ENCODE assay signal across 13 mouse cellular contexts in the genomic region with DNA sequence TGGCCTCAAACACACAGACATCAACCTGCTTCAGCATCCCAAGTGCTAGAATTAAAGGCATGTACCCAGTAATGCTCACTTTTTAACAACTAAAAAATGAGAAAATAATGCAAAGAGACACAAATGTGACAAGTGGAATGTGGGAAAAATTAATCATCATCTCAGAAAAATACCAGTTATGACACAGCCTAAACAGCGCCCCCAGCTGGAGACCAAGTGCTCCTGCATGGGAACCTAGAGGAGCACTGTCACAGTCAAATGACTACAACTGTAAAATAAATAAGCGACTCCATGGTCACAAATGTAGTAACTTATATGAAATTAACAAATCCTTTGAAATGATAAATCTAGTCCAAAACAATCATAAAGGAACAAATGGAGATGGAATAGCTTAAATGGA. TPM values are rescaled to one million over a fixed set of nuclear protein-coding genes. Genes with fewer than 3 reads are reported as not detected.
DNase-seq lines count a peak whose midpoint lies in the region; ATAC-seq and TF ChIP-seq lines count a peak whose summit lies in the region.
"Had no signal": no experiment of that assay in that cellular context is flagged by ENCODE, and none has a peak within 500 bp of the region (broad histone marks: within the 10 kb centered on the region; RNA-seq: fewer than 3 reads in every experiment).

No protein-coding gene starts in this region.

- H3K4me2 ChIP-seq in CH12.LX (ENCODE audit: insufficient read depth, low read depth, poor library complexity, severe bottlenecking) = no peak overlapping the region
- H3K4me2 ChIP-seq: lung, embryonic 15.5 days; midbrain, embryonic 12.5 days had no signal

- TF ChIP-seq RAD21 in CH12.LX (IDR thresholded peaks at IDR 0.05; ENCODE audit: low read depth, low read length) = no peak

- no peaks in the 10 kb centered on the region for H3K4me1 ChIP-seq in cerebellum, adult 2 months (ENCODE audit: control insufficient read depth, insufficient read depth, low read length)
- no peaks in the 10 kb centered on the region for H3K4me1 ChIP-seq in liver, adult 2 months (ENCODE audit: control insufficient read depth, insufficient read depth, low read length)
- H3K4me1 ChIP-seq in CH12.LX (ENCODE audit: control insufficient read depth in 1 of 2, insufficient read depth in 2 of 2) = peaks cover 5 to 9% of the 10 kb centered on the region in 2 experiments
- H3K4me1 ChIP-seq: lung, embryonic 15.5 days; midbrain, embryonic 12.5 days had no signal

- H3K4me3 ChIP-seq in cerebellum, adult 2 months (replicated peaks; ENCODE audit: insufficient read depth, low read depth, low read length) = no peak overlapping the region
- H3K4me3 ChIP-seq in liver, adult 2 months (ENCODE audit: insufficient read depth, low read depth, low read length) = no peak overlapping the region
- H3K4me3 ChIP-seq in CH12.LX (replicated peaks in 1 of 3; ENCODE audit: low read depth in 2 of 3, low read length in 2 of 3, poor library complexity in 1 of 3) = no peak overlapping the region
- H3K4me3 ChIP-seq: lung, embryonic 15.5 days; midbrain, embryonic 12.5 days had no signal

- intact Hi-C loops in left cerebral cortex, postnatal 36 days (cut with DNase I) = no loop called here

- TF ChIP-seq EP300 in CH12.LX (IDR thresholded peaks at IDR 0.05; ENCODE audit: low read length) = no peak

- dilution Hi-C loops in CH12.LX (cut with MboI; ENCODE audit: extremely low pct_ligation_motif_present, extremely low pct_unique_long_range_greater_than_20kb, low sequenced_read_pairs) = no loop called here

- H3K36me3 ChIP-seq in liver, adult 2 months (ENCODE audit: control insufficient read depth, insufficient read depth, low read length) = peaks cover 45% of the 10 kb centered on the region
- peaks cover 36 to 78% of the 10 kb centered on the region in 2 experiments for H3K36me3 ChIP-seq in CH12.LX (replicated peaks in 1 of 2; ENCODE audit: control insufficient read depth in 1 of 2, insufficient read depth in 1 of 2, low read length in 1 of 2)

- no peak overlapping the region for H3K27ac ChIP-seq in cerebellum, adult 2 months (ENCODE audit: insufficient read depth, low read length)
- H3K27ac ChIP-seq in liver, adult 2 months (replicated peaks; ENCODE audit: insufficient read depth, low read depth, low read length) = no peak overlapping the region
- no peak overlapping the region for H3K27ac ChIP-seq in CH12.LX (ENCODE audit: insufficient read depth, low read depth)
- H3K27ac ChIP-seq: lung, embryonic 15.5 days; midbrain, embryonic 12.5 days had no signal

- TF ChIP-seq POLR2A in cerebellum, adult 2 months (IDR thresholded peaks at IDR 0.05; ENCODE audit: borderline replicate concordance, insufficient read depth, low read length) = no peak
- no peak for TF ChIP-seq POLR2A in liver, adult 2 months (IDR thresholded peaks at IDR 0.05; ENCODE audit: extremely low read depth, insufficient read depth, low read length)
- no peak for TF ChIP-seq POLR2A in CH12.LX (IDR thresholded peaks at IDR 0.05; ENCODE audit: low read depth, low read length)

- H3K9ac ChIP-seq in liver, adult 2 months (ENCODE audit: low read depth, low read length) = no peak overlapping the region
- H3K9ac ChIP-seq in CH12.LX (ENCODE audit: insufficient read depth, low read depth) = no peak overlapping the region
- H3K9ac ChIP-seq: lung, embryonic 15.5 days; midbrain, embryonic 12.5 days had no signal

- WGBS in cerebellum, adult 2 months = 59% methylated on average over 2 of the region's 2 CpGs
- 70% methylated on average over 2 of the region's 2 CpGs for WGBS in liver, adult 2 months

- ATAC-seq in common myeloid progenitor, adult 5-6 weeks (replicated peaks; ENCODE audit: low read depth, poor library complexity, severe bottlenecking) = 0 out of 2 replicates have a peak, but pooled peaks have one; percentile 50

- in situ Hi-C loops in CH12.LX (cut with MboI; ENCODE audit: low pct_ligation_motif_present, low pct_unique_long_range_greater_than_20kb, low sequenced_read_pairs) = no loop called here

- H3K9me3 ChIP-seq in CH12.LX (replicated peaks; ENCODE audit: low read length) = no peaks in the 10 kb centered on the region
- H3K9me3 ChIP-seq: lung, embryonic 15.5 days; midbrain, embryonic 12.5 days had no signal

- no peaks in the 10 kb centered on the region; the same call in 1 of the 2 replicates for H3K79me2 ChIP-seq in liver, adult 2 months (ENCODE audit: control insufficient read depth, insufficient read depth, low read length)
- H3K79me2 ChIP-seq in CH12.LX (replicated peaks; ENCODE audit: control insufficient read depth, extremely low read depth, insufficient read depth, poor library complexity, severe bottlenecking) = no peaks in the 10 kb centered on the region

- no peak for DNase-seq in cerebellum, adult 2 months
- no peak for DNase-seq in cerebellum, postnatal 36 days
- DNase-seq in liver, adult 2 months (ENCODE audit: extremely low read depth, low read depth, low spot score) = no peak
- DNase-seq in liver = no peak
- peak; percentile 29 for DNase-seq in CH12.LX (ENCODE audit: extremely low read depth)
- DNase-seq in ovary, postnatal 14 days (ENCODE audit: low spot score) = no peak
- DNase-seq in left cerebral cortex, postnatal 36 days (ENCODE audit: low spot score in 2 of 2) = no peak
- DNase-seq: adrenal gland, adult 2 months; heart, adult 11 months; kidney, adult 11 months had no signal

- H3K27me3 ChIP-seq in cerebellum, adult 2 months (ENCODE audit: control insufficient read depth, insufficient read depth, low read length) = no peaks in the 10 kb centered on the region
- no peaks in the 10 kb centered on the region for H3K27me3 ChIP-seq in liver, adult 2 months (ENCODE audit: control insufficient read depth, insufficient read depth, low read length)
- H3K27me3 ChIP-seq in CH12.LX (replicated peaks) = no peaks in the 10 kb centered on the region
- H3K27me3 ChIP-seq: lung, embryonic 15.5 days; midbrain, embryonic 12.5 days had no signal

- peak; percentile 32; the same call in 1 of the 2 replicates for TF ChIP-seq CTCF in cerebellum, adult 2 months (IDR thresholded peaks at IDR 0.05; ENCODE audit: borderline replicate concordance, insufficient read depth, low read depth, low read length)
- peak; percentile 45; the same call in 1 of the 2 replicates for TF ChIP-seq CTCF in liver, adult 2 months (IDR thresholded peaks at IDR 0.05; ENCODE audit: low read depth, low read length)
- peak; percentile 56 to 61 for TF ChIP-seq CTCF in CH12.LX (conservative IDR thresholded peaks at IDR 0.05 in 1 of 2, IDR thresholded peaks at IDR 0.05 in 1 of 2; ENCODE audit: low read depth in 2 of 2, low read length in 2 of 2)

TF ChIP-seq in CH12.LX, 34 proteins besides CTCF, POLR2A, EP300 and RAD21:
- TF ChIP-seq PAX5 (IDR thresholded peaks at IDR 0.05; ENCODE audit: low read length) (no peak), NRF1 (IDR thresholded peaks at IDR 0.05; ENCODE audit: low read depth, low read length) (no peak), RCOR1 (conservative IDR thresholded peaks at IDR 0.05; ENCODE audit: low read depth, low read length) (no peak), MYC (IDR thresholded peaks at IDR 0.05; ENCODE audit: low read depth, low read length) (no peak), MXI1 (IDR thresholded peaks at IDR 0.05; ENCODE audit: low read depth, low read length) (no peak), ZNF384 (IDR thresholded peaks at IDR 0.05; ENCODE audit: low read depth, low read length) (no peak), SIN3A (IDR thresholded peaks at IDR 0.05; ENCODE audit: low read length) (no peak), USF2 (conservative IDR thresholded peaks at IDR 0.05; ENCODE audit: low read depth, low read length) (no peak), ZMIZ1 (IDR thresholded peaks at IDR 0.05; ENCODE audit: low read depth, low read length) (no peak), UBTF (IDR thresholded peaks at IDR 0.05; ENCODE audit: low read depth, low read length) (no peak)
TF ChIP-seq in CH12.LX: peak in this region for 0.

RNA-seq across cellular contexts. Expression of a gene that starts 10.7 kb away (rescaled TPM):
- 17.8 and 18.7 TPM in 2 replicates for polyA plus RNA-seq in cerebellum, adult 2 months (2012; rRNA removed)
- total RNA-seq in liver, adult 2 months (2014; rRNA removed) = 7.4 and 7.7 TPM in 2 replicates
- polyA plus RNA-seq in liver, adult 2 months (2012; rRNA removed) = 1.7 and 2.1 TPM in 2 replicates
- total RNA-seq in CH12.LX (2012; rRNA removed) (7.1 and 7.7 TPM in 2 replicates), CH12.LX (2014; rRNA removed) (16.2 and 17.6 TPM in 2 replicates)
- polyA plus RNA-seq in CH12.LX (2012; ENCODE audit: insufficient read length, low read depth) = 9.8 and 12.3 TPM in 2 replicates
- total RNA-seq in common myeloid progenitor, adult 5-6 weeks (2017) = 13.1 and 28.9 TPM in 2 replicates
- total RNA-seq in left cerebral cortex, postnatal 36 days (2021) = 10 to 100 TPM; 15.4 to 20.0 TPM

RNA-seq across cellular contexts. Expression of a gene that starts 39.6 kb away (rescaled TPM):
- polyA plus RNA-seq in cerebellum, adult 2 months (2012; rRNA removed) = 2.3 and 2.6 TPM in 2 replicates
- 1.8 and 2.0 TPM in 2 replicates for total RNA-seq in liver, adult 2 months (2014; rRNA removed)
- 0.30 and 0.31 TPM in 2 replicates for polyA plus RNA-seq in liver, adult 2 months (2012; rRNA removed)
- total RNA-seq in CH12.LX (2012; rRNA removed) = 0.38 and 0.55 TPM in 2 replicates
- total RNA-seq in CH12.LX (2014; rRNA removed) = 0.63 and 0.78 TPM in 2 replicates
- polyA plus RNA-seq in CH12.LX (2012; ENCODE audit: insufficient read length, low read depth) = 0.37 and 0.55 TPM in 2 replicates
- 0.59 and 0.87 TPM in 2 replicates for total RNA-seq in common myeloid progenitor, adult 5-6 weeks (2017)
- 1 to 10 TPM; 3.7 to 5.4 TPM for total RNA-seq in left cerebral cortex, postnatal 36 days (2021)
